Mouse (Mus musculus) megakaryocyte progenitor cell, adult 5-6 weeks (primary cell): ENCODE measurements around the gene Thumpd2. TPM values are rescaled to one million over a fixed set of nuclear protein-coding genes. Genes with fewer than 3 reads are reported as not detected.

Experiments
- ATAC-seq: replicated peaks from 2 replicates; pipeline ENCODE4 v1.8.0; 2016; ENCODE audit warnings: mild to moderate bottlenecking, moderate TSS enrichment, inconsistent platforms; ENCODE audit not compliant: poor library complexity
- total RNA-seq, 2 experiments: library from RNA; stranded (forward) in 1 of 2; stranded (reverse) in 1 of 2; fragments of 157-497, 149-512 nt in 1 of 2; fragments of 200-1000 nt in 1 of 2; gene quantifications; 2 replicates each; pipeline versions ENCODE4 v1.2.3 to v1.2.4; 2015 to 2017

The Thumpd2 gene
- total RNA-seq, 2 experiments from 2014 or later = 12.0 to 17.1 TPM

DNA sequence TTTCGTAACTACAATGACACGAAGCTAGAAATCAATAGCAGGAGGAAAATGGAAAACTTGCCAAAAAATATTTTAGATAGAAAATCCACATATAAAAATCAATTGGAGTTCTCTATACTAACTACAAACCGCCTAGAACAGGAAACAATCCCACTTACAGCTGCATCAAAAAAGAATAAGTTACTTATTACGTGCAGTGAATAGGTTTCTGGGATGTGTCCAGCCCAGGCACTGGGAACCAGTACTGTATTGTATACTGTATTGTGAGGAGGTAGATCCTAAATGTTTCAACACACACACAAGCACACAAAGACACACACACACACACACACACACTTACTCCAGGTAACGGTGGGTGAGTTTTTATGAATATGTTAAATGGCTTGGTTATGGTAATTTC, 87.6 kb downstream of the Thumpd2 start:
- ATAC-seq = no peak

Other genes with a start within 250 kb of the Thumpd2 start
- gene Tmem178, start 120.5 kb downstream of the Thumpd2 start, total RNA-seq (2015) = 2.2 and 4.8 TPM in 2 replicates
- 1.6 and 3.2 TPM in 2 replicates for gene Tmem178, start 120.5 kb downstream of the Thumpd2 start, total RNA-seq (2017)